Mouse (Mus musculus) adrenal gland, postnatal 4 days (tissue): ENCODE results near the gene Slc30a5. TPM values are rescaled to one million over a fixed set of nuclear protein-coding genes. Genes with fewer than 3 reads are reported as not detected.
A peak's percentile ranks its signal among the peaks of the same experiment; 100 is the strongest.
"Not testable (repeated sequence)": the region's sequence is repeated elsewhere in the genome, so short reads cannot be mapped to it uniquely, and the experiment has no call there.

ENCODE experiments used
- DNase-seq, 2 experiments: peaks; one replicate each; pipeline ENCODE4 v3.0.0; 2021 to 2022; ENCODE audit warnings: low spot score in 2 of 2, mixed read lengths in 2 of 2
- long read RNA-seq, 2 experiments: library from polyadenylated mRNA; stranded (forward); transcript quantifications; one replicate each; pipeline ENCODE4 v2.0.0; 2021
- total RNA-seq, 2 experiments: library from RNA; stranded (reverse); gene quantifications; 2 replicates each; pipeline ENCODE4 v1.2.3; 2021

Slc30a5 gene
- 10 to 100 TPM; 50.3 to 51.3 TPM for total RNA-seq
- long read RNA-seq, experiment 1, transcript Slc30a5-201 (16 exons, 3,179 nt) = major isoform, 29 of 48 reads
- long read RNA-seq, experiment 1, partial matches to known transcripts = 4 of 48 reads
- long read RNA-seq, experiment 1, other reads (novel, unspliced or antisense) = 15 of 48 reads
- long read RNA-seq, experiment 2, transcript Slc30a5-201 (16 exons, 3,179 nt) = major isoform, 68 of 91 reads
- long read RNA-seq, experiment 2, partial matches to known transcripts = 11 of 91 reads
- long read RNA-seq, experiment 2, other reads (novel, unspliced or antisense) = 10 of 91 reads

DNA sequence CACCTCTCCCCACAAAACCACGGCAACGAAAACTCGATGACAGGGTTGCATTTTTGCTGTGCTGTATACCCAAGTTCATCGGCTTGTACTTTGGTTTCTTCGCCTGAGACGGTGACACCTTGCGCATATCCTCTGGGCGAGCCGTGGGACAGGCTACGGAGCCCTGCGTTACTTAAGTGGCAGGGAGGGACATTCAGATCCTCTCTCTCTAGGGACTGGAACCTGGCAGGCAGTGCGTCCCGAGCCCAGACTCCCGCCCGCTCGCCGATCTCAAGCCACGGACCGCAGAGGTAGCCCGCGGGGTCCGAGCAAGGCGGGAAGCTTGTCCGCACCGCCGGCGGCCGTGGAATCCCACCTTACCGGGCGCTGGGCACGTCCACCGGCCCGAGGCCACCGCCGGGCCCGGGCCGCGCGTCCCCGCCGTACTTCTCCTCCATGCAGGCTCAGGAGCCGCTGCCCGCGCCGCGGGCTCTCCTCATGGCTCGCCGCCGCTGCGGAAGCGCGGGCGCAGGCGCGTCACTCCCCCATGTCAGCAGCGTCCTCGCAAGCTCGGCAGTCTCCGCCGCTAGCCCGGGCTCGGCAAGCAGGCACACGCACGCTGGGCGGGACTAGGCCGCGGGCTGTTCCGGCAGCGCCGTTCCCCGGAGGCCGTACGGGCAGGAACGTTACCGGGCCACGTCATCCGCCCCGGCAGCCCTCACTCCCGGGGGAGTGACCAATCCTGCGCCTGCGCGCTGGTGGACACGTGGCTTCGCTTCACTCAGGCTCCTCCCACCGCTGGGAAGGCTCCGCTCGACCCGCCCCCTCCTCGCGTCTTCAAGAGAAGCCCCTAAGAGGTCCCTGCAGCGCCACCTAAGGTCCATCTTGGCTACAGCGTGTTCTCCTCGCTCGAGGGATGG is at the start of gene Slc30a5:
TSS of gene Slc30a5 (minus strand) at position 687 of the 899 bp plus-strand sequence.
- peak; percentile 97 to 99 for DNase-seq

- no peak for DNase-seq
Measured at GRCm38 (mm10) chr13:100881944-100882343, 48.7 kb upstream of the Slc30a5 start.

DNA sequence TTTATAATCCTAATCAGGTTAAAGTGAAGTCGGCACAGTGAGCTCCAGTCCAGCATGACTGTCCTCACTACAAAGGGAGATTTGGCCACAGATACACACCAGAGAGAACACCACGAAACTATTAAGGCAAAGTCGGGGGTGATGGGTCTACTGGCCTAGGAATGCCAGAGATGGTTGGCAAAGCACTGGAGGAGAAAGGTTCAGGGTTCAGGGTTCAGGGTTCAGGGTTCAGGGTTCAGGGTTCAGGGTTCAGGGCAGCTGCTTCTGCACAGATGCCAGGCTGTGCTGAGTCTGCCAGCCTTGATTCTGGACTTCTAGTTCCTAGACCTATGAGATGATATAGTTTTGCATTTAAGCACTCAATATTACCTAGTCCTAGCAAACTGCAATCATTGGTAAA is 46.6 kb upstream of the Slc30a5 start:
- no peak for DNase-seq

DNA sequence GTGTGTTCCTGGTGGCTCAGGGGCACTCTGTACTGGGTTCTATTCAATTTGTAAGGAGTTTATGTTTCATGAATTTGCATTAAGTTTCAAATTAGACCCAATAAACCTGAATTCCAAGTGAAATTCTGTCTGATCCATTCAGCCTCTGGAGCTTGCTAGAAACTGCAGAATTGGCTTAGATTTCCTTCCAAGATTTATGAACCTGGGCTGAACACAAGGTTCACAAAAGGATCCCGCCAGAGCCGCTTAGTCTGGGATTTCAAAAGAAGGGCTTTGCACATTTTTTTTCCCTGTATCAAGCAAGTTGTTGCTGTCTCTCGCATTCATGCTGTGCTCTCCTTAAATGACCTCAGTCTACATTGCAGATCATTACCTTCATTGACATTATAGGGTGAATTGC is 46.1 kb upstream of the Slc30a5 start:
- no peak for DNase-seq

DNA sequence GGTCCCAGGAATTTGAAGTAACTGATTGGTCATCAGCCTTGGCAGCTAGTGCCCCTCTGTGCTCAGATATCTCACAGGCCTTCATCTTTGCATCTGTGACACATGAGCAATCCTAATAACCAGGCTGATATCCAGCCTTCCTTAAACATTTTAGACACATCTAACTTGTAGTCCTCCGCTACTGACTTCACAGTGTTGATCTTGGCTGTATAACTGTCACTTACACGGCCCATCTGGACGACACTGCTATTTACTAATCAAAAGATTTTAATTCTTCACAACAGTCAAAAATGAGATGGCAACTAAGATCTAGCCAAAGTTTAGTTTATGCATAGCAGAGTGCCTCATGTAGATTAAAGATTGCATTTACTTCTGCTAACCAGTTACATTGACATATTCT is 45.0 kb upstream of the Slc30a5 start:
- DNase-seq = no peak

GRCm38 (mm10) chr13:100877703-100878102 is 44.5 kb upstream of the Slc30a5 start:
- no peak for DNase-seq

GRCm38 (mm10) chr13:100875103-100875502 is 41.9 kb upstream of the Slc30a5 start:
- DNase-seq = no peak

- DNase-seq = no peak
Measured at GRCm38 (mm10) chr13:100874588-100874987, 41.4 kb upstream of the Slc30a5 start.

DNA sequence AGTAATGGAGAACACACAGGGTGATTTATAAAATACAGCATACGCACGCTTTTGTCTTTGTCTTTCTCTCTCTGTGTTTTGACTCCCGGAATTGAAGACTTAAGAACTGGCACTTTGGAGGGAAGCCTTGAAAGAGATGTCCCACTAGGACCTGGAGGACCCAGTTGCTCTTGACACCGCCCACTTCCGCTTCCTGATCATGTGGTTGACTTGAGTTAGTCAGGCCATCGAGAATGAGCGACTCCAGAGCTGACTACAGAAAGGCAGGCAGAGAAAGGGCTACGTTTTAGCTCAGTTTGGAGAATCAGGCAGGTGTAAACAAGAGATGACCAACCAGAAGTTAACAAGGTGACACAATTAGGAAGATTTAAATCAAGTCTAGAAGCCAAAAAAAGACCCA is 40.3 kb upstream of the Slc30a5 start:
- no peak for DNase-seq

DNA sequence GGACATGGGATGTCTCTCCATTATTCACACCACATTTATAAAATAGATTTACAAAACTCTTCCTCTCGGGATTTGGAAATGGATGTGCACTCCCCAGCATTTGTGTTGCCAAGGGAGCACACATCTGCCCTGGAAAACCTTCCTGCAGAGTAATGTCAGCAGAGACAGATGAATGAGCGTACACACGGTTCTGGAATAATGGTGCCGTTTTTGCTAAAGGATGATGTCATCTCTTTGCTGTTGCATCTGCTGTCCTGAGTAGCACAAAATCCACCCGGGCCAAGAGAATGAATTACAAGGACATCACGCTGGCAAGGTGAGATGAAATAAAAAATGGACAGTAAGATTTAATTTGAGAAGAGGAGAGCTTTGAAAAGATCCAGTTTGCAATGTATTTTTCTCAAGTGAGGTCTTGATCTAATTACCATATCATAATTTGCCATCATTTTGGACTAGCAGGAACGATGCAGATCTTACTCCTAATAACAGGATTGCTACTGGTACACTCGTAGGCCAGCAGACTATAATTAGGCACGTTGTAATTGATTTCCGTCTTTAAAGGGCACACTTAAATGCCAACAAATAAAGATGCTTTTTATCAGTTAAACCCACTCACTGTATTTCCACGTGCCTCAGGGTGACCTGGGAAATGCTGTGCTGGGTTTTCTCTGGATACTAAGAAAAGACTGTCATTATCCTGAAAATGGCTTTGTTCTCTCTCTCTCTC is 38.4 kb upstream of the Slc30a5 start:
- no peak for DNase-seq

DNA sequence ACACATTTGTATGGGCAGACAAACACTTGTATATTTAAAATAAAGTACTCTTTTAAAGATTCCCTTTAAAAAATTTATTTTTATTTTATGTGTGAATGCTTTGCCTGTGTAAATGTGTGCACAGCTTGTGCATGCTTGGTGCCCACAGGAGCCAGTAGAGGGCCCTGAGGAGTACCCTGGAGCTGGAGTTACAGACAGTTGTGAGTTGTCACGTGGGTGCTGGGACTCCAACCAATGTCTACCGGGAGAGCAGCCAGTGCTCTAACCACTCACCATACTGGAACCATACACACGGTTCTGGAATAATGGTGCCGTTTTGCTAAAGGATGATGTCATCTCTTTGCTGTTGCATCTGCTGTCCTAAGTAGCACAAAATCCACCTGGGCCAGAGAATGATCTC is 36.6 kb upstream of the Slc30a5 start:
- no peak for DNase-seq

DNA sequence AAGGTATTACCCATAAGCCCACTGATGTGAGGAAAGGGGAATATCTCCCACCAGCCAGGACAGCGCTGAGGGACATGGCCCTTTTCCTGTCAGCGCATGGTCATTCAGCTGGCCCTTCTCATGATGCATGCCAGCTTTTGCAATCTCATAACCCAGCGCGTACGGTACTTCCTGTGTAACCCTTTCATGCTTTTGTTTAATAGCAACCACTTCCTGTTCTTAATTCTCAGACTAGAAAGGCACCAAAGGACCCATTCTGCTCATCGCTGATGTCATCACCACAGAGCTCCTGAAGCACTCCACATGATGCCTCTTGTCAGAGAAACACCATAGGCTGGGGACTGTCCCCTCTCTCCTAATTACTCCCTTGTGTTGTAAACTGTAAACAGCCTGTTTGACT is 33.1 kb upstream of the Slc30a5 start:
- no peak for DNase-seq

DNA sequence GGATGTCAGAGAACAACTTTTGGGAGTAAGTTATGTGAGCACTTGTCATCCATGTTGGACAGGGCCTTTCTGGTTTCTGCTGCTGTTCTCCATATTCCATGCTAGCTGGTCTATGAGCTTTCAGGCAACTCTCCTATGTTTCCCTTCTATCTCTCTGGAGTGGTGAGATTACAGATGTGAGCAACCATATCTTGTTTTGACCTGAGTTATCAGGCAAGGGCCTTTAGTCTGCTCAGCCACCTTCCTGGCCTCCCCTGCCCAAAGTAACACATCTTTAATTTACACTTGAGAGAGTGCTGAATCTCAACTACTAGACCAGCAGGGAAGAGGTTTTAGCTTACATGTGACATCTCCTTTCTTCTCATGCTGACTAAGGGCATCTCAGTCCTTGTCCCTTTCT is 32.5 kb upstream of the Slc30a5 start:
- DNase-seq = no peak

- DNase-seq = not testable (repeated sequence)
Measured at GRCm38 (mm10) chr13:100863914-100864313, 30.7 kb upstream of the Slc30a5 start.

GRCm38 (mm10) chr13:100859117-100859516 is 25.9 kb upstream of the Slc30a5 start:
- no peak for DNase-seq

GRCm38 (mm10) chr13:100854174-100854573 is 20.9 kb upstream of the Slc30a5 start:
- no peak for DNase-seq

DNA sequence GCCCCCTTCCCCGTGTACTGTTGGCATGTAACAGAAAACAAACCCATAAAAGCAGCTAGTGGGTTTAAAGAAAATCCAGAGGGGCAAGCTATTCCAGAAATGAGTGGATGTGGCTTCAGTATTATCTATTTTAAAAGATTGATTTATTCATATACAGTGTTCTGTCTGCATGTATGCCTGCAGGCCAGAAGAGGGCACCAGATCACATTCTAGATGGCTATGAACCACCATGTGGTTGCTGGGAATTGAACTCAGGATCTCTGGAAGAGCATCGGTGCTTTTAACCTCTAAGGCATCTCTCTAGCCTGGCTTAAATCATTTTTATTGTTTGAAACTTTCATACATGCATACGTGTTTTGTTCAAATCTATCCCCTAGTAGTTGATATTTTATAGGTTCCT is 19.9 kb upstream of the Slc30a5 start:
- DNase-seq = no peak

DNA sequence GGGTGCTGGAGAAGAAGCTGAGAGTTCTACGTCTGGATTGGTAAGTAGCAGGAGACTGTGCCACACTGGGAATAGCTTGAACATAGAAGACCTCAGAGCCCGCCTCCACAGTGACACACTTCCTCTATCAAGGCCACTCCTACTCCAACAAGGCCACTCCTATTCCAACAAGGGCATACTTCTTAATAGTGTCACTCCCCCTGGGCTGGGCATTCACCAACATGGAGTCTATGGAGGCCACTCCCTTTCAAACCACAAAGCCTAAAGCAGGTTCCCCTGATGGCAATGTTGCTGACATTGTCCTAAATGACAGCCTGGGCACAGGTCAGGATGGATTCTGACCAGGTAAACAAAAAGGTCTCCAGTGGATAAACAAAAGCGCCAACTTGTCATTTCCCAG is 15.9 kb upstream of the Slc30a5 start:
- DNase-seq = no peak

DNA sequence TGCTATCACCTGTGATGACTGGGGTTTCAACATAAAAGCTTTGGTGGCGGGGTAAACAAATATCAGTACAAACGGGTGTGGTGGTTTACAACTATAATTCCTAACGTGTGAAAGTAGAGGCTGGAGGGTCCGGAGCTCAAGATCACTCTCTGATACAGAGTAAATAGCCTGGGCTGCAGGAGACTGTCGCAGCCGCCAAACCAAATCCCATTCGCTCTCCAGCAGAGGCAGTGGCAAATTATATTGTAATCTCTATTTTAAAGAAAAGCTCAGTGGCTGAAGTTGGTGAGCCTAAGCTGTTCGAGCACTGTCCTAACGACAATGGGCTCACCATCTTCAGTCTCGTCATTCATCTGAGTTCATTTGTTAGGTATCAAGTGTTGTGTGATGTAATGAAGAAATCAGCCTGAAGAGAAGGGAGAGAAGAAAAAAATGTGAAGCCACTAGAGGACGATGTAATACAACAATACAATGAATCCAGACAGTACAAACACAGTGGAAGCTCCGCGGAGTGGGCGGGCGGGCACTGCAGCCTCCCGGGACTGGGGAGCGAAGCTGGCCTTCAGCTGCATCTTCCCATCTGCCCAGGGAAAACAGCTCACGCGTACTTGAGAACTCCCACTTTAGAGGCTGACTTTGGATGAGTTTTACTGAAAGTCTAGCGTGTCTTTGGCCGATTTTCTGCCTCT is 13.8 kb upstream of the Slc30a5 start:
- no peak for DNase-seq

DNA sequence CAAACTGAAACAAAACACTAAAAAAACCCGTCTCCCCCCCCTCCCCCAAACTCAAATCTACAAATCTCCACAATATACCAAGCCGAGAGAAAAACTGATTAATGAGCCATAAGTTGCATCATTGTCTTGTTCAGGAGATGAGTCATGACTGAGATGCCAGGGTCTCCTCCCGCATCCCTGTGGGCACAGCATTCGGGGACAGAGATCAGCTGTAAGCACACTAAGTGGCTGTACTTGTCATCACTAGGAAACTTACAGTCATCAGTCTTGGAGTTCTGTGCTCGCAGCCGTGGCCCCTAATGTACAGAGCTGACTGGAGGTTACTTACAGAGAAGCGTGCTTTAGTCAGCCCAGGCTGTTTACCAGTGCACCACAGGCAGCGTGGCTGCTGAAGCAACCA is 13.0 kb upstream of the Slc30a5 start:
- no peak for DNase-seq

DNA sequence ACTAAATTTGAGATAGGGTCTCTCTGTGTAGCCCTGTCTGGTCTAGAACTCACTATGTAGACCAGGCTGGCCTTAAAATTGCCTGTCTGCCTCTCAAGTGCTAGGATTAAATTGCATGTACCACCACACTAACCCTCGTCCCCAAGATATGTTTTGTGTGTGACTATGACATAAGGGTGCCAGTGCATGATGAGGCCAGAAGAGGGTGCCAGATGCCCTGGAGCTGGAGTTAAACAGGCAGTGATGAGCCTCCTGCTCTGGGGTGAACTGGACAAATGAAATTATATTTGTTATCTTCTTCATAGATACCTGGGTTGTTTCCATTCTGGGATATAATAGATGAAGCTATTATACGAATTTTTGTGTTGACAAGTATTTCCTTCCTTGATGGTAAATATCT is 10.7 kb upstream of the Slc30a5 start:
- no peak for DNase-seq
